Mouse (Mus musculus) liver, embryonic 13.5 days (tissue): Measurements from ENCODE around the gene Itln1. TPM values are rescaled to one million over a fixed set of nuclear protein-coding genes. Genes with fewer than 3 reads are reported as not detected.

Experiments
- ATAC-seq: fragments of 200-750 bp; cut with Nextera tagmentation; 2 replicates; pipeline ENCODE4 v1.8.0; 2017; ENCODE audit warnings: low read depth, mild to moderate bottlenecking, moderate number of reproducible peaks, moderate library complexity
- DNase-seq: peaks from one replicate; pipeline ENCODE4 v3.0.0; 2022
- H3K27ac ChIP-seq: fragments of 300-500 bp; sonication (generic); 2 replicates; pipeline ENCODE4 v1.5.1; 2015; ENCODE audit warnings: moderate library complexity, mild to moderate bottlenecking, inconsistent platforms
- H3K27me3 ChIP-seq: fragments of 300-500 bp; sonication (generic); 2 replicates; pipeline ENCODE4 v1.6.1; 2015; ENCODE audit warnings: mild to moderate bottlenecking, inconsistent platforms
- H3K36me3 ChIP-seq: fragments of 300-500 bp; sonication (generic); 2 replicates; pipeline ENCODE4 v1.6.1; 2015; ENCODE audit warnings: mild to moderate bottlenecking, inconsistent platforms
- H3K4me1 ChIP-seq: fragments of 300-500 bp; sonication (generic); replicated peaks from 2 replicates; pipeline ENCODE4 v1.6.1; 2015; ENCODE audit warnings: inconsistent platforms
- H3K4me2 ChIP-seq: fragments of 300-500 bp; sonication (generic); 2 replicates; pipeline ENCODE4 v1.6.1; 2015; ENCODE audit warnings: inconsistent platforms, mild to moderate bottlenecking, moderate library complexity
- H3K4me3 ChIP-seq: fragments of 300-500 bp; sonication (generic); replicated peaks from 2 replicates; pipeline ENCODE4 v1.5.1; 2015; ENCODE audit warnings: mild to moderate bottlenecking, inconsistent platforms
- H3K9ac ChIP-seq: fragments of 300-500 bp; sonication (generic); 2 replicates; pipeline ENCODE4 v1.6.1; 2015; ENCODE audit warnings: mild to moderate bottlenecking, inconsistent platforms
- H3K9me3 ChIP-seq: fragments of 300-500 bp; sonication (generic); replicated peaks from 2 replicates; pipeline ENCODE4 v1.6.1; 2016; ENCODE audit warnings: inconsistent platforms
- WGBS: fragments of 180-500 bp; shearing (Covaris S2); methylation state at CpG from one replicate; pipeline ENCODE4 v1.1.7; 2015; ENCODE audit not compliant: insufficient replicate concordance; 5-methylcytosine and 5-hydroxymethylcytosine counted together
- polyA plus RNA-seq: library from polyadenylated mRNA; unstranded; fragments of >200 nt; fragmentation: Nextera tagmentation; extraction: Ambion mirVana; gene quantifications from 2 replicates; pipeline ENCODE4 v1.2.1, GENCODE M21; 2015

Gene Itln1
- polyA plus RNA-seq: not detected in 2 replicates

DNA sequence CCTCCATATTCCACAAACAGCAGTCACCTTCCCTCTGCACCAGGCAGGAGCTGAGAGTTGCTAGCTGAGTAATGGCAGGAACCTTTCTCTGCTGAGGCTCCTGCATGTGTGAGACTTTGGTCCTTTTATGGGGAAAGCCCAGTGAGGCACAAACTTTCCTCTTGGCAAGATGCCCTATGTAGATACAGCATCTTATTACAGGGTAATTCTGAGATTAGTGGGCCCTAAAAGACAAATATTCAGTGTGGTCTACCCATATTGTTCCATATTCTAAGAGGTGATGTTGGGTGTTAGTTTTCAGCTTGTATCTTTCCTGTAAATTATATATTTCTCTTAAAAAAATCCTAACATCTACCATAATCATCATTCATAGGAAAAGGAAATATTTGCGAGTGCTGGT is at the start of gene Itln1:
Gene Itln1, minus strand, starts transcription at position 101 of the 400 bp plus-strand sequence.
- Histone ChIP-seq H3K4me2 (no peak within 1 kb of the TSS), H3K36me3 (no peaks in the 10 kb centered on the region), H3K27me3 (no peaks in the 10 kb centered on the region), H3K27ac (no peak within 1 kb of the TSS), H3K4me3 (no peak within 1 kb of the TSS), H3K9ac (no peak within 1 kb of the TSS), H3K4me1 (no peaks in the 10 kb centered on the region), H3K9me3 (peaks cover 4% of the 10 kb centered on the region; the same call in 1 of the 2 replicates)
- DNase-seq (no peak), ATAC-seq (no peak)
- 78% methylated on average over 1 of the region's 1 CpGs for WGBS

DNA sequence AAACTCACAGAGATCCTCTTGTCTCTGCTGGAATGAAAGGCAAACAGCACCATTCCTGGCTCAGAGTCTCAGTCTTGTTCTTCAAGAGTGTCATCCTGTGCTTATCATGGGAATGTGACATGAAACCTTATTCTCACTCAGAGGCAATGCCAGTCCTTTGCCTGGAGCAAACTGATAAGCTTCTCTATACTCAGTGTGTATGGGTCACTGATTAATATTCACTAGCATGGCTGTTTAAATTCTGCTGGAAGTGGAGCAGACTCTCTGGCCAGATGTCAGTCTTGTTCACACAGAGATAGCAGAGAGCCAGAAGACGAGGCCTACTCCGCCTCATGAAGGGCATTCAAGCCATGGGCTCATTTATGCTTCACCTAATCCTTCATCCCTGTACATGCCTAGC is 49.5 kb upstream of the Itln1 start:
- Histone ChIP-seq H3K27me3 (no peaks in the 10 kb centered on the region), H3K9ac (no peak overlapping the region), H3K9me3 (no peaks in the 10 kb centered on the region), H3K4me2 (no peak overlapping the region), H3K36me3 (no peaks in the 10 kb centered on the region), H3K4me3 (no peak overlapping the region), H3K4me1 (peaks cover 17% of the 10 kb centered on the region), H3K27ac (no peak overlapping the region)
- 25% methylated on average over 2 of the region's 2 CpGs for WGBS
- ATAC-seq (peak; percentile 93), DNase-seq (peak; percentile 36)

- Histone ChIP-seq H3K27ac (no peak overlapping the region), H3K4me1 (no peaks in the 10 kb centered on the region), H3K4me2 (no peak overlapping the region), H3K36me3 (no peaks in the 10 kb centered on the region), H3K9me3 (no peaks in the 10 kb centered on the region), H3K9ac (no peak overlapping the region), H3K27me3 (0 out of 2 replicates have a peak, but pooled peaks cover 2% of the 10 kb centered on the region), H3K4me3 (no peak overlapping the region)
- DNase-seq (no peak), ATAC-seq (no peak)
- 70% methylated on average over 7 of the region's 7 CpGs for WGBS
Measured at GRCm38 (mm10) chr1:171577168-171577567, 42.1 kb upstream of the Itln1 start.

DNA sequence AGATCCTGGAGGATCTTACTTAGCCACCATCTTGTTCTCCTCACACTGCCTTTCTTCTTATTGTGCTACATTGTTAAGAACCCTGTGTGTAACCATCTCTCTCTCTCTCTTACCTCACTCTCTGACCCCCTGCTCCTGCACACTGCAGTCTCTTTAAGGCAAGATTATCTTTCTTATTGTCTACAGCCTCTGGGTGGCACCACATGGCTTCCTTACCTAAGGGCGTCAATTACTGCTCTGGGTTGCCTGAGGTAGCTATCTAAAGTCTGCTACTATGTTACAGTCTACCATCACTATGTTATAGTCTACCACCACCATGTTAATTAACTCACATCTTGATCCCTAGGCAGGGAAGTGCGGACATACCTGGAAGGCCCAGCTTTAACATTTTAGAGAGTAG is 33.3 kb upstream of the Itln1 start:
- Histone ChIP-seq H3K27me3 (no peaks in the 10 kb centered on the region), H3K36me3 (no peaks in the 10 kb centered on the region), H3K4me3 (no peak overlapping the region), H3K9me3 (no peaks in the 10 kb centered on the region), H3K27ac (no peak overlapping the region), H3K4me2 (no peak overlapping the region), H3K4me1 (peaks cover 16% of the 10 kb centered on the region), H3K9ac (no peak overlapping the region)
- ATAC-seq (no peak), DNase-seq (no peak)
- 53% methylated on average over 2 of the region's 2 CpGs for WGBS

DNA sequence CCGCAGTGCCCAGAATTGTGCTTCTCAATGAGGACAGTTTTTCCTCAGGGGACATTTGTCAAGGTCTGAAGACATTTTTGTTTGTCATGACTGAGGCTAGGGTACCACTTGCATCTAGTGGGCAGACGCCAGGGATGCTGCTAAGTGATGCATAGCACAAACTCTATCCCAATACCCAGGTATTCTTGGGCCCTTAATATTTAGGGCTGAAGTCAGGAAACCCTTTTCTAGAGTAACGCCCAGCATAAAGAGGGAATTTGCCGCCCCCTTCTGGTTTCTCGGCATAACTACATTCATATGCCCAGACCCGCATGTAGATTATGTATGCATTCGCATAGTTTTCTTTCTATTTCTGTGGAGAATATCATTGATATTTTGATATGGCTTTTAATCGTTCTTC is 31.7 kb upstream of the Itln1 start:
- Histone ChIP-seq H3K27me3 (no peaks in the 10 kb centered on the region), H3K4me1 (peaks cover 20% of the 10 kb centered on the region), H3K9me3 (no peaks in the 10 kb centered on the region), H3K9ac (no peak overlapping the region), H3K27ac (no peak overlapping the region), H3K4me3 (no peak overlapping the region), H3K36me3 (no peaks in the 10 kb centered on the region), H3K4me2 (no peak overlapping the region)
- 16% methylated on average over 8 of the region's 8 CpGs for WGBS
- ATAC-seq: no peak
- DNase-seq: no peak

GRCm38 (mm10) chr1:171565888-171566287 is 30.8 kb upstream of the Itln1 start:
- ATAC-seq: no peak; the same call in 1 of the 2 replicates

DNA sequence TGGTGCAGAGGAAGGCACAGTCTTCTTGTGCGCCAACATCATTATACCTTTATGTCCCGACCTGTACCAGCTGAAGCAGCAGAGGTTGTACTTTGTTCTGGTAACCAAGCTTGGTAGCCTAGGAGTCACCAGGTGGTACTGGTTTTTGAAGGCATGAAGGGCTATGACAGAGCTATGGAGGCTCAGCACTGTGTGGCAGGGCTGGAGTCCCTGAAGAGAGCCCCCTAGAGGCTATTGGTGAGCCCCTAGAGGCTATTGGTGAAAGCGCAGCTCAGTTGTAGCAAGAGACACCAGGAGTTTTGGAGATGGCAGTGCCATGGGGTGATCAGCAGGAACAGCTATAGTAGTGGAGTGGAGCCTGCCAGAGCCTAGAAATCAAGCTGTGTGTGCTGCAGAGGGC is 29.2 kb upstream of the Itln1 start:
- Histone ChIP-seq H3K36me3 (no peaks in the 10 kb centered on the region), H3K9me3 (no peaks in the 10 kb centered on the region), H3K4me2 (no peak overlapping the region), H3K27me3 (no peaks in the 10 kb centered on the region), H3K27ac (no peak overlapping the region), H3K9ac (no peak overlapping the region), H3K4me3 (no peak overlapping the region), H3K4me1 (peaks cover 20% of the 10 kb centered on the region)
- 54% methylated on average over 3 of the region's 3 CpGs for WGBS
- ATAC-seq: peak; percentile 56; the same call in 1 of the 2 replicates
- DNase-seq: no peak

More at GRCm38 (mm10) chr1:171565888-171566287, 30.8 kb upstream of the Itln1 start:
- 10% methylated on average over 4 of the region's 4 CpGs for WGBS
- peaks cover 20% of the 10 kb centered on the region for H3K4me1 ChIP-seq
- H3K4me2 ChIP-seq: no peak overlapping the region
- H3K9ac ChIP-seq: no peak overlapping the region
- H3K9me3 ChIP-seq: no peaks in the 10 kb centered on the region
- no peaks in the 10 kb centered on the region for H3K27me3 ChIP-seq
- no peak for DNase-seq
- H3K36me3 ChIP-seq: no peaks in the 10 kb centered on the region
- no peak overlapping the region for H3K27ac ChIP-seq
- no peak overlapping the region for H3K4me3 ChIP-seq

DNA sequence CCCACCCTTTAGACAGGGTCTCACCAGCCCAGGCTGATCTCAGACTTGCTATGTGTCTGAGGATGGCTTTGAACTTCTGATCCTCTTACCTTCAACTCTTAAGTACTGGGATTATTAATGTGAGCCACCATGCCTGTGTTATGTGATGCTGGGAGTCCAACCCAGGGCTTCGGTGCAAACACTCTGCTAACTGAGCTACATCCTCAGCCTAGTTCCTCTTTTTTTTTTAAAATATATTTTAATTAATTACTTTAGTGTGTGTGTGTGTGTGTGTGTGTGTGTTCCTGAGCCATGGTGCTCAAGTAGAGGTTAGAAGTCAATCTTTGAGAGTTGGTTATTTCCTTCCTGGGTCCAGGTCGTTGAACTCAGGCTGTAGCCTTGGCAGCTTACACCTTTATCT is 27.9 kb upstream of the Itln1 start:
- WGBS: 32% methylated on average over 2 of the region's 2 CpGs
- DNase-seq: no peak
- ATAC-seq: no peak
- Histone ChIP-seq H3K9me3 (no peaks in the 10 kb centered on the region), H3K4me1 (peaks cover 20% of the 10 kb centered on the region), H3K27me3 (no peaks in the 10 kb centered on the region), H3K36me3 (no peaks in the 10 kb centered on the region), H3K27ac (no peak overlapping the region), H3K9ac (no peak overlapping the region), H3K4me3 (no peak overlapping the region), H3K4me2 (no peak overlapping the region)

- Histone ChIP-seq H3K4me2 (peak overlapping the region; percentile 30; the same call in 1 of the 2 replicates), H3K4me1 (peaks cover 19% of the 10 kb centered on the region), H3K9ac (no peak overlapping the region), H3K4me3 (no peak overlapping the region), H3K9me3 (no peaks in the 10 kb centered on the region), H3K27me3 (no peaks in the 10 kb centered on the region), H3K36me3 (no peaks in the 10 kb centered on the region), H3K27ac (peak overlapping the region; percentile 39; the same call in 1 of the 2 replicates)
- 10% methylated on average over 7 of the region's 11 CpGs for WGBS
- ATAC-seq (no peak; the same call in 1 of the 2 replicates), DNase-seq (no peak)
Measured at GRCm38 (mm10) chr1:171561639-171562225, 26.6 kb upstream of the Itln1 start.

DNA sequence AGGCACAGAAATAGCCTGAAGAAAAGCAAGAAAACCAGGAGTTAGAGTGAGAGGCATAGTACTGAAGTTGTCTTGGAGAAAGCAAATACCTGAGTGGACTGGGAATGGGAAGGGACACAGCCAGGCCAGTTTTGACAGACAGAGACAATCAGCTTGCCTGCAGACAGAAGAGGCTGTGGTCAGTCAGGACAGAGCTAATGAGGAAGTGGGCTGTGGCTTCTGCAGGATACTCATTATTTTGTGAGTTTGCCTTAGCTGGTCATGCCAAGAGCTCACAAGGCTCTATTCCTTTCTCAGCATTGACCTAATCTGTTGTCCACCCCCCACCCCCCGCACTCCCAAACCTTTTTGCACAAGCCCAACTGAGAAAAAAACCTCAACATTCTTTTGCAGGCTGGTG is 26.1 kb upstream of the Itln1 start:
- Histone ChIP-seq H3K4me3 (no peak overlapping the region), H3K9ac (no peak overlapping the region), H3K27me3 (no peaks in the 10 kb centered on the region), H3K4me1 (peaks cover 16% of the 10 kb centered on the region), H3K4me2 (peak overlapping the region; percentile 30; the same call in 1 of the 2 replicates), H3K27ac (0 out of 2 replicates have a peak overlapping the region, but pooled peaks have one; percentile 13), H3K9me3 (no peaks in the 10 kb centered on the region), H3K36me3 (no peaks in the 10 kb centered on the region)
- no peak for DNase-seq
- 27% methylated on average over 1 of the region's 1 CpGs for WGBS
- ATAC-seq: no peak

DNA sequence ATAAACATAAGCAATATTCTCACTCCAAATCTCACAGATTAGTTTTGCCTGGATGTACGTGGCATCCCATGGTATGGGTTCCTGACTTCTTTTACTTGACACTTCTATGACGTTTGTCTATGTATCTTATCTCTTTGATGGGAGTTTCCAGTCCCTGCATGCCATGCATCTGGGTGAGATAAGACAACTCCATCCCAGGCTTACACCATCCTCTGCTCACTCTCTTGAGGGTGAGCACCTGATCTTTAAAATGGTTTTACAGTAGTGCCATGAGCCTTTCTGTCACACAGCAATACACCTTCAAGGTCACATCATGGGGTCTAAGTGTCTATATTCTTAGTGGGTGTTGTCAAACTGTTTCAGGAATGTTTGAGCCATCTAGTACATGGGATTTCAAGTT is 25.2 kb upstream of the Itln1 start:
- DNase-seq: no peak

GRCm38 (mm10) chr1:171558898-171559297 is 23.8 kb upstream of the Itln1 start, which contains the start of gene Cd244a:
Cd244a (plus strand) TSS chr1:171559193.
- DNase-seq: no peak
- Histone ChIP-seq H3K9ac (no peak within 1 kb of the TSS), H3K9me3 (no peaks in the 10 kb centered on the region), H3K4me1 (peaks cover 4% of the 10 kb centered on the region), H3K27ac (no peak within 1 kb of the TSS), H3K4me3 (no peak within 1 kb of the TSS), H3K27me3 (no peaks in the 10 kb centered on the region), H3K4me2 (no peak within 1 kb of the TSS), H3K36me3 (no peaks in the 10 kb centered on the region)
- WGBS: 21% methylated on average over 4 of the region's 4 CpGs
- ATAC-seq: no peak; the same call in 1 of the 2 replicates

More for the DNA sequence above, 25.2 kb upstream of the Itln1 start:
- no peak for ATAC-seq
- Histone ChIP-seq H3K9me3 (no peaks in the 10 kb centered on the region), H3K27me3 (no peaks in the 10 kb centered on the region), H3K4me1 (peaks cover 7% of the 10 kb centered on the region), H3K4me2 (no peak overlapping the region), H3K36me3 (no peaks in the 10 kb centered on the region), H3K4me3 (no peak overlapping the region), H3K9ac (no peak overlapping the region), H3K27ac (no peak overlapping the region)
- WGBS: 21% methylated on average over 2 of the region's 2 CpGs
